2 mouse cellular contexts compared by ENCODE assay signal in the genomic region with DNA sequence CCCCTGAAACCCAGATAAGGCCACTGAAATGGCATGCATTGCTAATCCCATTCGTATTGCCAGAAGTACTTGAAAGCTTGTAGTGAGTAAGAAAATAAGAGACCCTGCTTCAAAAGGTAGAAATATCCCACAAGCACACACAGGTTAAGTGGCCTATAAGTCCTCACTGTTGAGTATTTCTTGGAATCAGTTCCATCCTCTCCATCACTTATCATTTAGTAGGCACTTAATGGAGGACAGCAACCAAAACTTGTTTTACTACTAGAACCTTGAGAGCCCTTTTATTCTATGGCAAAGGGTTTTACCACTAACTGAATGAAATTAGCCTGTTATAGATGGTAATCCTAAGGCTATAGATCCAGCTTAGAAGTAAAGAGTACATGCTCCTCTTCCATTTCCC.
TF ChIP-seq lines count a peak whose summit lies in the region.

No protein-coding gene starts in this region.

TF ChIP-seq in CH12.LX, 34 proteins besides CTCF, POLR2A, EP300 and RAD21:
- TF ChIP-seq MAX (IDR thresholded peaks at IDR 0.05; ENCODE audit: low read length) (no peak), ZNF384 (IDR thresholded peaks at IDR 0.05; ENCODE audit: low read depth, low read length) (0 out of 2 replicates have a peak, but pooled peaks have one; percentile 18), ZMIZ1 (IDR thresholded peaks at IDR 0.05; ENCODE audit: low read depth, low read length) (peak; percentile 57; the same call in 1 of the 2 replicates)

TF ChIP-seq in MEL, 35 proteins besides CTCF, POLR2A, EP300 and RAD21:
- TF ChIP-seq ZMIZ1 (IDR thresholded peaks at IDR 0.05; ENCODE audit: low read depth, low read length), result peak; percentile 13; the same call in 1 of the 2 replicates
- 0 out of 2 replicates have a peak, but pooled peaks have one; percentile 13 for TF ChIP-seq SMC3 (IDR thresholded peaks at IDR 0.05; ENCODE audit: low read depth, low read length)
- TF ChIP-seq ZNF384 (IDR thresholded peaks at IDR 0.05; ENCODE audit: low read depth, low read length), result 0 out of 2 replicates have a peak, but pooled peaks have one; percentile 0
- no peak for TF ChIP-seq CHD1 (IDR thresholded peaks at IDR 0.05; ENCODE audit: low read depth, low read length)
- TF ChIP-seq POLR2AphosphoS5 (IDR thresholded peaks at IDR 0.05; ENCODE audit: borderline replicate concordance, low read depth, low read length), result peak; percentile 74; the same call in 1 of the 2 replicates
- TF ChIP-seq RCOR1 (IDR thresholded peaks at IDR 0.05; ENCODE audit: low read depth, low read length), result no peak
